Mouse (Mus musculus) duodenum, adult 2 months (tissue): Measurements from ENCODE around the gene Gm13023. TPM values are rescaled to one million over a fixed set of nuclear protein-coding genes. Genes with fewer than 3 reads are reported as not detected.

ENCODE experiments used
- polyA plus RNA-seq: library from polyadenylated mRNA; depleted of rRNA; stranded (reverse); fragments of >200 nt; gene quantifications from 2 replicates; pipeline ENCODE4 v1.2.3, GENCODE M21; 2012; ENCODE audit warnings: low replicate concordance; rRNA removed

The Gm13023 gene
- polyA plus RNA-seq: not detected in 2 replicates

GRCm38 (mm10) chr4:143789052-143789451, at the start of gene Gm13023:
Gene Gm13023 (plus strand): TSS chr4:143789352.

DNA sequence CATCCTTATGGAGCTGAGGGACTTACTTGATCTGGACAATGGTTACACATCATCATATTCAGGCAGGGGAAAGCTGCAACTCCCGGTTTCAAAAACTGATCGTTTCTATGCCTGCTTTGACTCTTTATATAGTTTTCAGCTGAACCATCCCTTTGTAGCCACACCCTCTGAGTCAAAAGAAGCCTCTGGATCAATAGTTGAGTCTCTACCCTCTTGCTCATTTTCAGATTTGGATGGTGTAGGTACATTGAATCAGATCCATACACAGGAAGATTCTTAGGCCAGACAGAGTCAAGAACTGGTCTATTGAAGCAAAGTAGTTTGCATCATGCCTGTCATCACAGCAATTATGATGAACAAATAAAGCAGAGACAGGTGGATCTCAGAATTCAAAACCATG, 26.8 kb downstream of the Gm13023 start, which contains the start of gene Gm13084:
Gene Gm13084 (minus strand): TSS at position 101 of the 400 bp plus-strand sequence.

Other genes with a start within 250 kb of the Gm13023 start
- not detected in 2 replicates for gene BC080695, start 237.7 kb upstream of the Gm13023 start, polyA plus RNA-seq
- gene Gm13057, start 237.6 kb upstream of the Gm13023 start, polyA plus RNA-seq: not detected in 2 replicates
- not detected in 2 replicates for gene Gm13083, start 174.3 kb upstream of the Gm13023 start, polyA plus RNA-seq
- gene Gm13088, start 132.1 kb upstream of the Gm13023 start, polyA plus RNA-seq: not detected in 2 replicates
- not detected in 2 replicates for gene Gm13089, start 86.6 kb upstream of the Gm13023 start, polyA plus RNA-seq
- gene Gm13078, start 69.9 kb upstream of the Gm13023 start, polyA plus RNA-seq: not detected in 2 replicates
- not detected in 2 replicates for gene Gm13084, start 26.7 kb downstream of the Gm13023 start, polyA plus RNA-seq
- gene Gm13103, start 57.1 kb downstream of the Gm13023 start, polyA plus RNA-seq: not detected in 2 replicates
- gene Pramef6, start 111.0 kb downstream of the Gm13023 start, polyA plus RNA-seq: not detected in 2 replicates
- not detected in 2 replicates for gene Pramef25, start 161.7 kb downstream of the Gm13023 start, polyA plus RNA-seq
- not detected in 2 replicates for gene Gm13101, start 177.6 kb downstream of the Gm13023 start, polyA plus RNA-seq
- gene Pramef17, start 205.0 kb downstream of the Gm13023 start, polyA plus RNA-seq: not detected in 2 replicates